Mouse (Mus musculus) kidney, embryonic 14.5 days (tissue): Measurements from ENCODE around the gene Zdhhc1. TPM values are rescaled to one million over a fixed set of nuclear protein-coding genes. Genes with fewer than 3 reads are reported as not detected.

Experiments used
- ATAC-seq: fragments of 200-750 bp; cut with Nextera tagmentation; 2 replicates; pipeline ENCODE4 v1.8.0; 2017; ENCODE audit warnings: moderate number of reproducible peaks, mild to moderate bottlenecking, moderate TSS enrichment, moderate library complexity; ENCODE audit not compliant: low FRiP score, low TSS enrichment
- H3K27ac ChIP-seq: fragments of 300-500 bp; sonication (generic); 2 replicates; pipeline ENCODE4 v1.5.1; 2014; ENCODE audit warnings: low read depth, mild to moderate bottlenecking, low read length, moderate library complexity, mixed read lengths
- H3K27me3 ChIP-seq: fragments of 300-500 bp; sonication (generic); 2 replicates; pipeline ENCODE4 v1.6.1; 2014; ENCODE audit warnings: mild to moderate bottlenecking, low read length; ENCODE audit not compliant: control insufficient read depth, insufficient read depth
- H3K36me3 ChIP-seq: fragments of 300-500 bp; sonication (generic); 2 replicates; pipeline ENCODE4 v1.6.1; 2014; ENCODE audit warnings: low read length, mixed read lengths; ENCODE audit not compliant: control insufficient read depth, insufficient read depth
- H3K4me1 ChIP-seq: fragments of 300-500 bp; sonication (generic); 2 replicates; pipeline ENCODE4 v1.6.1; 2014; ENCODE audit warnings: low read length, mixed read lengths; ENCODE audit not compliant: control insufficient read depth, insufficient read depth
- H3K4me2 ChIP-seq: fragments of 300-500 bp; sonication (generic); replicated peaks from 2 replicates; pipeline ENCODE4 v1.6.1; 2014; ENCODE audit warnings: low read depth, mild to moderate bottlenecking, low read length
- H3K4me3 ChIP-seq: fragments of 300-500 bp; sonication (generic); 2 replicates; pipeline ENCODE4 v1.5.1; 2014; ENCODE audit warnings: mild to moderate bottlenecking, low read length
- H3K9ac ChIP-seq: fragments of 300-500 bp; sonication (generic); 2 replicates; pipeline ENCODE4 v1.6.1; 2014; ENCODE audit warnings: low read depth, mild to moderate bottlenecking, low read length, moderate library complexity
- H3K9me3 ChIP-seq: fragments of 300-500 bp; sonication (generic); 2 replicates; pipeline ENCODE4 v1.6.1; 2016; ENCODE audit warnings: low read length; ENCODE audit not compliant: control insufficient read depth
- WGBS: fragments of 180-500 bp; shearing (Covaris S2); extraction: QIAGEN DNeasy Blood & Tissue Kit; methylation state at CpG from one replicate; pipeline ENCODE4 v1.1.7; 2014; 5-methylcytosine and 5-hydroxymethylcytosine counted together
- polyA plus RNA-seq: library from polyadenylated mRNA; unstranded; fragments of >200 nt; fragmentation: Nextera tagmentation; extraction: Ambion mirVana; gene quantifications from 2 replicates; pipeline ENCODE4 v1.2.1, GENCODE M21; 2014

The Zdhhc1 gene
- 27.4 and 37.3 TPM in 2 replicates for polyA plus RNA-seq

GRCm38 (mm10) chr8:105496439-105497180 lies at the start of gene Zdhhc1:
Gene Zdhhc1, minus strand, starts transcription at chr8:105496902.
- H3K4me3 ChIP-seq: peak within 1 kb of the TSS; percentile 64
- under 1% methylated on average over 68 of the region's 68 CpGs for WGBS
- H3K4me1 ChIP-seq: peaks cover 16% of the 10 kb centered on the region; the same call in 1 of the 2 replicates
- no peaks in the 10 kb centered on the region for H3K36me3 ChIP-seq
- peak within 1 kb of the TSS; percentile 67 for H3K4me2 ChIP-seq
- peak within 1 kb of the TSS; percentile 65 for H3K27ac ChIP-seq
- no peaks in the 10 kb centered on the region for H3K9me3 ChIP-seq
- peak; percentile 86 for ATAC-seq
- no peaks in the 10 kb centered on the region for H3K27me3 ChIP-seq
- peak within 1 kb of the TSS; percentile 88 for H3K9ac ChIP-seq

DNA sequence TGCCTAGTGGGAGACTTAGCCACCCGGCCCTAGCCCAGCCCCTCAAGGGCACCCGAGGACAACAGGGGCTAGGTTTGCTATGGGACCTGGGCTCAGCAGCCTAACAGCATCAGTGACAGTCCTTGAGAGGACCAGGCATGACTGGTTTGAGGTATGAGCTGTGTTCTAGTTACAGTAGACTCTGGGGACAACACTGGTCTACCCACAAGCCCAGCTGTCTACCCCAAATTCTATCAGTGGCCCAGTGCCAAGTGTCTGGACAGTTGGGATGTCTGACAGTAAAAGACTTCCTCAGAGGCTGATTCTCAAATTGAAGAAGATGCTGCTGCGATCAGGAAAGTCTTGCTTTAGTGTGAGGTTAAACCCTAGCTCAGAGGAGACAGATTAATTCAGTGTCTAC lies 48.5 kb upstream of the Zdhhc1 start:
- 73% methylated on average over 3 of the region's 3 CpGs for WGBS
- Histone ChIP-seq H3K4me2 (no peak overlapping the region), H3K27me3 (no peaks in the 10 kb centered on the region), H3K4me3 (no peak overlapping the region), H3K4me1 (peaks cover 13% of the 10 kb centered on the region; the same call in 1 of the 2 replicates), H3K27ac (peak overlapping the region; percentile 39; the same call in 1 of the 2 replicates), H3K36me3 (0 out of 2 replicates have a peak, but pooled peaks cover 4% of the 10 kb centered on the region), H3K9ac (no peak overlapping the region), H3K9me3 (no peaks in the 10 kb centered on the region)
- no peak for ATAC-seq

- 0 out of 2 replicates have a peak, but pooled peaks cover 4% of the 10 kb centered on the region for H3K36me3 ChIP-seq
- H3K27ac ChIP-seq: peak overlapping the region; percentile 39; the same call in 1 of the 2 replicates
- no peaks in the 10 kb centered on the region for H3K27me3 ChIP-seq
- H3K4me2 ChIP-seq: no peak overlapping the region
- ATAC-seq: peak; percentile 64; the same call in 1 of the 2 replicates
- 42% methylated on average over 7 of the region's 7 CpGs for WGBS
- H3K4me1 ChIP-seq: peaks cover 13% of the 10 kb centered on the region; the same call in 1 of the 2 replicates
- no peak overlapping the region for H3K9ac ChIP-seq
- no peaks in the 10 kb centered on the region for H3K9me3 ChIP-seq
- H3K4me3 ChIP-seq: no peak overlapping the region
Observed at GRCm38 (mm10) chr8:105544544-105545205, 48.0 kb upstream of the Zdhhc1 start.

- Histone ChIP-seq H3K4me2 (no peak overlapping the region), H3K4me3 (no peak overlapping the region), H3K27me3 (no peaks in the 10 kb centered on the region), H3K4me1 (peaks cover 13% of the 10 kb centered on the region; the same call in 1 of the 2 replicates), H3K9me3 (no peaks in the 10 kb centered on the region), H3K9ac (no peak overlapping the region), H3K36me3 (peaks cover 11% of the 10 kb centered on the region), H3K27ac (peak overlapping the region; percentile 26; the same call in 1 of the 2 replicates)
- 45% methylated on average over 1 of the region's 1 CpGs for WGBS
- no peak for ATAC-seq
Observed at GRCm38 (mm10) chr8:105543703-105544102, 47.0 kb upstream of the Zdhhc1 start.

DNA sequence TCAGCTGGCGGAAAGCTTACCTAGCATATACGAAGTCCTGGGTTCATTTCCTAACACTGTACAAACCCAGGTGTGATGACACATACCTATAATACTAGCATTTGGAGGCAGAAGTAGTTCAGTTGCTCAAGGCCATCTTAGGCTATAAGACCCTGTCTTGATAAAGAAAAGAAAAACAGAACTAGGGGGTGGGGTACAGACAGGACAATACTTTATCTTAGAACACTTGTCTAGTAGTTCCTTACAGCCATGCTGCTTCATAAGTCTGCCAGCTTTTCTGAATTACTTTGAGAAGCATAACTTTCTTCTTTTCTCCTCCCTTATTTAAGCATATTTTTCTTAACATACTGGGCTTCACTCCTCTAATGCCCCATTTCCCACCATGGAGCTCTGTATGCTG lies 46.1 kb upstream of the Zdhhc1 start:
- Histone ChIP-seq H3K27me3 (no peaks in the 10 kb centered on the region), H3K9ac (no peak overlapping the region), H3K27ac (no peak overlapping the region), H3K4me1 (peaks cover 13% of the 10 kb centered on the region; the same call in 1 of the 2 replicates), H3K4me3 (no peak overlapping the region), H3K9me3 (no peaks in the 10 kb centered on the region), H3K4me2 (no peak overlapping the region), H3K36me3 (peaks cover 19% of the 10 kb centered on the region)
- WGBS: 89% methylated on average over 2 of the region's 2 CpGs
- no peak for ATAC-seq

DNA sequence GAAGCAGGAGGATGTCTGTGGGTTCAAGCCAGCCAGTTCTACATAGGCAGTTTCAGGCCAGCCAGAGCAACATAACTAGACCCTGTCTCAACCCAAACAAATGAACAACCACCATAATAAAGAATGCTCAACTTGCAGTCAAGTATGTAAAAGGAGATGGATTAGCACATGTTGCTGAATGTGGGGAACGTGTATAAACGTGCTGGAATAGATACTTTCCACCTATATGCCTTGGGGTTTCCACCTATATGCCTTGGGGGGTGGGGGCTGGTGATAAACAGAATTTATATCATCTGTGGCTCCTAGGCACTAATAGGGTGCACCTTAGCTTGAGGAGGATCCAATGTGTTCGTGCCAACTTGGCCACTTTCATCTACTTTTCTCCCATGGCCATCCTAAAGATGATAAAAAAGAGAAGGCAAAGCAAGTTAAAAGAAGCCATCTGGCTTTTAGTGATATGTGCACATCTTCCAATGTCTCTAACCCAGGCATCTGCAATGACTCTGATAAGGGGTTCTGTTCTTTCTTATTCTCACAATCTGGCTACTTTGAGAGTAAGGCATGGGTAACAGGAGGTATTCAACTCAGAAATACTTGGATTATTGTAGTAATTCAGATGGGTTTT lies 45.4 kb upstream of the Zdhhc1 start:
- H3K4me2 ChIP-seq: no peak overlapping the region
- ATAC-seq: no peak

DNA sequence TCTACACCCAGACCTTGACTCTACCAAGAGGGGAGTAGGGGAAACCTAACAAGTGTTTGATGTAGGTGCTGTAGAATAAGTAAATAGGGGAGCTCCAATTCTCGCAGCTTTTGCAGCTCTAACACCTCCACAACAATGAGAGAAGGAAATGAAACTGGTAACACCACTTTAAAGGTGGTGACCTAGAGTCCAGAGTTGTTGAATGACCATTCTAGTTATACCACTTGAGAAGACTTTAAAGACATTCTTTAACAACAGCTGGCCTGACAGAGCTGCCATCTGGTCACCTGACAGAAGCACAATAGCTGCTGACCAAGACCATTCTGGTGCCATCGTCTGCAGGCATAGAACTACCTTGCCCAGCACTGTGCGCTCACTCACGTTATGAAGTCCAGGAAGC lies 42.2 kb upstream of the Zdhhc1 start:
- peaks cover 7% of the 10 kb centered on the region for H3K4me1 ChIP-seq
- H3K4me2 ChIP-seq: no peak overlapping the region
- H3K9me3 ChIP-seq: no peaks in the 10 kb centered on the region
- no peak for ATAC-seq
- H3K4me3 ChIP-seq: no peak overlapping the region
- 70% methylated on average over 4 of the region's 4 CpGs for WGBS
- H3K27me3 ChIP-seq: no peaks in the 10 kb centered on the region
- no peak overlapping the region for H3K9ac ChIP-seq
- peaks cover 35% of the 10 kb centered on the region for H3K36me3 ChIP-seq
- H3K27ac ChIP-seq: no peak overlapping the region

More for the DNA sequence above, 45.4 kb upstream of the Zdhhc1 start:
- H3K4me3 ChIP-seq: no peak overlapping the region
- H3K27ac ChIP-seq: no peak overlapping the region
- 88% methylated on average over 3 of the region's 3 CpGs for WGBS
- no peaks in the 10 kb centered on the region for H3K9me3 ChIP-seq
- H3K36me3 ChIP-seq: peaks cover 25% of the 10 kb centered on the region
- H3K27me3 ChIP-seq: no peaks in the 10 kb centered on the region
- H3K4me1 ChIP-seq: peaks cover 13% of the 10 kb centered on the region; the same call in 1 of the 2 replicates
- no peak overlapping the region for H3K9ac ChIP-seq

DNA sequence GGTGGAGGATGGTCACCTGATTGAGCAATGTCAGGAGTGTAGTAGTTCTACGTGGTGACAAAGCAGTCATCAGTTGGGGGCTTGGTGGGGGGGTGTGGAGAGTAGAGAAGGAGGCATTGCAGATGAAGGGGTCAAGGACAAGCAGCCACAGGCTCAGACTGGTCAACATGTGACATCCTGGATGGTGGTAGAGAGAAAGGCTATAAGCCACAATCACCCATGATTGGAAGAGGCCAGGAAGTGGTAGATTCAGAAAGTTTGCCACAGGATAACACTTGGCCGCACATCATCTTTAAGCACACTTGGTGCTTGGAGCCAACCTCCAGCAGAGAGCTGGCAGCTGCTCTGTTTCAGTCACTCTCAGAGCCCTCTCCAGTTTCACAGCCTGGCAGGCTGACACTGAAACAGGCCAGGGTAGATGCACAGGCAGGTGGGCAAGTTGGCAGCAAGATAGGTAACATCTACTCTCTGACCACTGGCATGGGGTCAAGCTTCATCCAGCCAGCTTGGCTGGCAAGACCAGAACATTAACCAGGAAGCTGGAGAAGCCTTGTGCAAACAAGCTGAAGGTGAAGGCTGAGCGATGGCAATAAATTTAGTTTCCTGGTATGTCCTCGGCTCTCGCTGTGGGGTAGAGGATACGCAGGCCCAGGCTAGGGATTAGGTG lies 40.4 kb upstream of the Zdhhc1 start:
- Histone ChIP-seq H3K4me1 (peaks cover 8% of the 10 kb centered on the region), H3K9me3 (no peaks in the 10 kb centered on the region)
- 61% methylated on average over 6 of the region's 6 CpGs for WGBS

More for the DNA sequence above, 40.4 kb upstream of the Zdhhc1 start:
- Histone ChIP-seq H3K4me3 (no peak overlapping the region), H3K9ac (no peak overlapping the region), H3K36me3 (peaks cover 35% of the 10 kb centered on the region), H3K27me3 (no peaks in the 10 kb centered on the region), H3K27ac (no peak overlapping the region), H3K4me2 (no peak overlapping the region)
- ATAC-seq: no peak
